Mouse (Mus musculus) kidney, embryonic 14.5 days (tissue): ENCODE measurements around the gene Epm2aip1. TPM values are rescaled to one million over a fixed set of nuclear protein-coding genes. Genes with fewer than 3 reads are reported as not detected.
A peak's percentile ranks its signal among the peaks of the same experiment; 100 is the strongest.

ENCODE experiments used
- ATAC-seq: fragments of 200-750 bp; cut with Nextera tagmentation; 2 replicates; pipeline ENCODE4 v1.8.0; 2017; ENCODE audit warnings: moderate number of reproducible peaks, mild to moderate bottlenecking, moderate TSS enrichment, moderate library complexity; ENCODE audit not compliant: low FRiP score, low TSS enrichment
- H3K27ac ChIP-seq: fragments of 300-500 bp; sonication (generic); 2 replicates; pipeline ENCODE4 v1.5.1; 2014; ENCODE audit warnings: low read depth, mild to moderate bottlenecking, low read length, moderate library complexity, mixed read lengths
- H3K27me3 ChIP-seq: fragments of 300-500 bp; sonication (generic); 2 replicates; pipeline ENCODE4 v1.6.1; 2014; ENCODE audit warnings: mild to moderate bottlenecking, low read length; ENCODE audit not compliant: control insufficient read depth, insufficient read depth
- H3K36me3 ChIP-seq: fragments of 300-500 bp; sonication (generic); 2 replicates; pipeline ENCODE4 v1.6.1; 2014; ENCODE audit warnings: low read length, mixed read lengths; ENCODE audit not compliant: control insufficient read depth, insufficient read depth
- H3K4me1 ChIP-seq: fragments of 300-500 bp; sonication (generic); 2 replicates; pipeline ENCODE4 v1.6.1; 2014; ENCODE audit warnings: low read length, mixed read lengths; ENCODE audit not compliant: control insufficient read depth, insufficient read depth
- H3K4me2 ChIP-seq: fragments of 300-500 bp; sonication (generic); replicated peaks from 2 replicates; pipeline ENCODE4 v1.6.1; 2014; ENCODE audit warnings: low read depth, mild to moderate bottlenecking, low read length
- H3K4me3 ChIP-seq: fragments of 300-500 bp; sonication (generic); 2 replicates; pipeline ENCODE4 v1.5.1; 2014; ENCODE audit warnings: mild to moderate bottlenecking, low read length
- H3K9ac ChIP-seq: fragments of 300-500 bp; sonication (generic); 2 replicates; pipeline ENCODE4 v1.6.1; 2014; ENCODE audit warnings: low read depth, mild to moderate bottlenecking, low read length, moderate library complexity
- H3K9me3 ChIP-seq: fragments of 300-500 bp; sonication (generic); 2 replicates; pipeline ENCODE4 v1.6.1; 2016; ENCODE audit warnings: low read length; ENCODE audit not compliant: control insufficient read depth
- WGBS: fragments of 180-500 bp; shearing (Covaris S2); extraction: QIAGEN DNeasy Blood & Tissue Kit; methylation state at CpG from one replicate; pipeline ENCODE4 v1.1.7; 2014; 5-methylcytosine and 5-hydroxymethylcytosine counted together
- polyA plus RNA-seq: library from polyadenylated mRNA; unstranded; fragments of >200 nt; fragmentation: Nextera tagmentation; extraction: Ambion mirVana; gene quantifications from 2 replicates; pipeline ENCODE4 v1.2.1, GENCODE M21; 2014

Epm2aip1 gene
- polyA plus RNA-seq, 1 experiment from 2014 or later = 36.5 TPM

DNA sequence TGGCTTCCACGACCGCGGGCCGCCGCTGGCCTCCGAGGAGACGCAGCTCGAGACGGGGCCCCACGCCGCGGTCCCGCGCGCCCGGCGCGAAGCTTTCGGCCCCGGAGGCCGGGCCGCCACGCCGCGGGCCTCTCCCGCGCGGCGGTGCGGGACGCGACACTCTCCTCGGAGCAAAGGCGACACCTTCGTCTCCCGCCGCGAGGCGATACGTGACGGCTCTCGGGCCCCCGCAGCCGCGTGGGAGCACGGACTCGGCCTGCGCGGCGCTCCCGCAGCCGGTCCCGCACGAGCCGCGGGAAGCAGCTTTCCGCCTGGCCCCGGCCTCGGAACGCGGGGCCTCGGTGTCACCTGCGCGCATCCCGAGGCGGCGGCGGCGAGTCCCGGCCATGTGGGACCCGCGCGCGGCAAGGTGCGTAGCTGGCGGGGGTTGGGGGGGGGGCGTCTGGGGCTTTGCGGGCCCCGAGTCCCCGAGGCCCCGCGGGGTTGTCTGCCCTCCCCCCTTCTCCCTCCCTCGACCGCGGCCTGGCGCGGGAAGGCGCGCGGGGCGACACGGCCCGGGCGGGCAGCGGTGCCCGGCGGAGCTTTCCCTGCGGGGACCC lies 40.2 kb downstream of the Epm2aip1 start:
- Histone ChIP-seq H3K9ac (peak overlapping the region; percentile 40; the same call in 1 of the 2 replicates), H3K27ac (no peak overlapping the region), H3K9me3 (peaks cover 6% of the 10 kb centered on the region; the same call in 1 of the 2 replicates), H3K36me3 (no peaks in the 10 kb centered on the region), H3K4me2 (peak overlapping the region; percentile 97), H3K27me3 (peaks cover 45% of the 10 kb centered on the region), H3K4me3 (peak overlapping the region; percentile 53), H3K4me1 (peaks cover 14% of the 10 kb centered on the region; the same call in 1 of the 2 replicates)
- WGBS = 3% methylated on average over 69 of the region's 98 CpGs
- ATAC-seq = peak; percentile 26; the same call in 1 of the 2 replicates

DNA sequence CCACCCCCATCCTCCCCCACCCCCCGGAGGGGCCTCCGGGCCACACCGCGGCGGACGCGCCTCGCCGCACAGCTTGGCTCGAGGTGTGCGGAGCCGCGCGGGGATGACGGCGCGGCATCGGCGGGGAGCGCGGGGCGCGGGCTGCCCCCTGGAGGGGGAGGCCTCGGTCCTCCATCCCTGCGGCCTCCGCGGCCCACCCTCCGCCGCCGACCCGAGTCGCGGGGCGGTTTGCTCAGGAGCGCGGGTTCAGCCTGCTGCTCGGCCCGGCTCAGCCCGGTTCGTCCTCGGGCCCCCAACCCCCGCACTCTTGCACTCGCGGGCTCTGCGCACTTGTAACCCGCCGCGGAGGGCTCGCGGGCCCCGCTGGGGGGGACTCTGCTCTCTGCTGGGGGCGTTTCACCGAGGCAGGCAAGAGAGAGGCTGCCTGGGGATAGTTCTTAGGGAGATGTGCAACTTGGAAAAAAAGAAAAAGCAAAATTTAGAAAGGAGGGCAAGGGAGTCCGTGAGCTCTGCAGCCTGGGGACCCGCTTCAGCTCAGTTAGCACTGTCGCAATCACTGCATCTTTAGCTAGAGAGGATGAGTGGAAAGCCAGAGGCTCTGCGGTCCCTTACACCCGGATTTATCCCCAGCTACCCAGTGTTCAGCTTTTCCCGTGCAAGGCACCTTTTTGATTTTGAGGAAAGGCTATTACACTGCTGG lies 40.9 kb downstream of the Epm2aip1 start:
- Histone ChIP-seq H3K4me1 (peaks cover 14% of the 10 kb centered on the region; the same call in 1 of the 2 replicates), H3K36me3 (no peaks in the 10 kb centered on the region), H3K4me2 (peak overlapping the region; percentile 97), H3K27ac (no peak overlapping the region), H3K27me3 (peaks cover 47% of the 10 kb centered on the region), H3K9ac (peak overlapping the region; percentile 40), H3K4me3 (peak overlapping the region; percentile 53), H3K9me3 (peaks cover 6% of the 10 kb centered on the region; the same call in 1 of the 2 replicates)
- WGBS = under 1% methylated on average over 42 of the region's 59 CpGs
- ATAC-seq = peak; percentile 66

DNA sequence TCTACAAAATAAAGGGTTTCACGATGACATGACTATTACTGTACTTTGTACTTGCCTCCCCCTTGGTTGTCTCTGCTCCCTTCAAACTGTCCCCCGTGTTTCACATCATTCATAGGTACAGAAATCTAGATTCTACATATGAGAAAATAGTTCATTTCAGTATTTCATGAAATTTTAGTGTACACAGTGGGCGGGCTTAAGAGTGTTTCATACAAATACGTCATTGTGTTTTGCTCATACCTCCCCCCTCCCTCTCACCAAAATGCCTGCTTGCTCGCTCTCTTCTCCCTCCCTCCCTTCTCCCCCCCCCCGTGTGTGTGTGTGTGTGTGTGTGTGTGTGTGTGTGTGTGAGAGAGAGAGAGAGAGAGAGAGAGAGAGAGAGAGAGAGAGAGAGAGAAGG lies 41.6 kb downstream of the Epm2aip1 start:
- Histone ChIP-seq H3K4me3 (no peak overlapping the region), H3K4me1 (peaks cover 14% of the 10 kb centered on the region; the same call in 1 of the 2 replicates), H3K27ac (no peak overlapping the region), H3K9ac (no peak overlapping the region), H3K27me3 (peaks cover 47% of the 10 kb centered on the region), H3K4me2 (no peak overlapping the region), H3K36me3 (no peaks in the 10 kb centered on the region), H3K9me3 (peaks cover 6% of the 10 kb centered on the region; the same call in 1 of the 2 replicates)
- no peak for ATAC-seq
- WGBS = 11% methylated on average over 5 of the region's 6 CpGs

DNA sequence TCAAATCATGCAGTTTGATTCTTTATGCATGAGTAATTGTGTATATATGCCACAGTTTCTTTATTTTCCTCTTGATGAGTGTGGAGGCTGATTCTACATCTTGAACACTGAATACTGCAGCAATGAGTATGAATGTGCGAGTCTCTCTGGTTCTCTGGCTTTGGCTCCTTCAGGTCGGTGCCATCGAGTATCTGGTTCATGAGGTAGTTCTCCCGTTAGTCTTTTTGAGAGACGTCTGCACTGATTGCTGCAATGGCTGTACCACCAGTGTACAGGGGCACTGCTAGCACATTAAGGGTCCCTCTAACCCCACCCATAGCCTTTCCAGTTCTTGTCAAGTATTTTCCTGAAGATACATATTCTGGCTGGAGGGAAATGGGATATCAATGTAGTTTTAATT lies 42.1 kb downstream of the Epm2aip1 start:
- no peak for ATAC-seq
- H3K4me3 ChIP-seq = no peak overlapping the region
- peaks cover 6% of the 10 kb centered on the region; the same call in 1 of the 2 replicates for H3K9me3 ChIP-seq
- no peak overlapping the region for H3K9ac ChIP-seq
- no peak overlapping the region for H3K4me2 ChIP-seq
- H3K27ac ChIP-seq = no peak overlapping the region
- H3K36me3 ChIP-seq = no peaks in the 10 kb centered on the region
- H3K27me3 ChIP-seq = peaks cover 47% of the 10 kb centered on the region
- peaks cover 14% of the 10 kb centered on the region; the same call in 1 of the 2 replicates for H3K4me1 ChIP-seq
- WGBS = 19% methylated on average over 5 of the region's 5 CpGs

DNA sequence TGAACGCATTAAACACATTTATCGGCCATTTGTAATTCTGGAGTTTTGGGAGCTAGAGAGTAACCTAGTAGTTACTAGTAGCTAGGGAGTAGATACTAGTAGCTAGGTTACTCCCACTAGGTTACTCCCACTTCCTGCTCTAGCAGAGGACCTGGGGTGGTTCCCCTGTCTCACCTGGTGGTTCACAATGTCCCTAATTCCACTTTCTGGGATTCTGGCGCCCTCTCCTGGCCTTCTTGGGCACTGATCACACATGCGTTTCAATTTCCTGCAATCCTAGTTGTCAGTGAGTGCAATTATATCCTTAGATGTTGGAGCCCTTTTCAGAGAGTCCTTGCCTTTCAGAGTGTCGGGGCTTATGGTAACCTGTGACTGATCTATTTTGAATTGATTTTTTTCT lies 42.5 kb downstream of the Epm2aip1 start:
- peaks cover 6% of the 10 kb centered on the region; the same call in 1 of the 2 replicates for H3K9me3 ChIP-seq
- peaks cover 47% of the 10 kb centered on the region for H3K27me3 ChIP-seq
- H3K4me1 ChIP-seq = peaks cover 14% of the 10 kb centered on the region; the same call in 1 of the 2 replicates
- 37% methylated on average over 5 of the region's 5 CpGs for WGBS
- H3K27ac ChIP-seq = no peak overlapping the region
- H3K9ac ChIP-seq = no peak overlapping the region
- H3K36me3 ChIP-seq = no peaks in the 10 kb centered on the region
- H3K4me2 ChIP-seq = no peak overlapping the region
- no peak for ATAC-seq
- H3K4me3 ChIP-seq = no peak overlapping the region

DNA sequence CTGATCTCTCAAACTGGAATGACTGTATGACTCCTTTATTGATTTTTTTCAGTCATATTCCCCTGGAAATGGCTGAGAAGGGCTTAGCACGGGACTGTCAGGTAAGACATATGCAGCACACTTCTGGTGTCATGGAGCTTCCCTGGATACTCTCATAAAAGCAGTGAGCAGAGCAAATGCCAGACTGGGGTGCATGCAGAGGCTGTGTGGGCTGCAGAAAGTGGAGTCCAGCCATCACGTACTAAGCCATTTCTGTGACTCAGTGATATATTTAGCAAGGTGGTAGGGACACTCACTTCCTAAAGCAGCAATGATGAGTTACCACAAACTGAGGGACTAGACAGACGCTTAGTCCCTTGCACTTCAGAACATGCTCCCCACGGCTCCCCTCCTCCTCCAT lies 49.2 kb downstream of the Epm2aip1 start:
- Histone ChIP-seq H3K27ac (no peak overlapping the region), H3K4me3 (no peak overlapping the region), H3K9me3 (no peaks in the 10 kb centered on the region), H3K27me3 (peaks cover 3% of the 10 kb centered on the region; the same call in 1 of the 2 replicates), H3K9ac (no peak overlapping the region), H3K4me2 (no peak overlapping the region), H3K4me1 (no peaks in the 10 kb centered on the region), H3K36me3 (no peaks in the 10 kb centered on the region)
- WGBS = 77% methylated on average over 4 of the region's 4 CpGs
- ATAC-seq = no peak

DNA sequence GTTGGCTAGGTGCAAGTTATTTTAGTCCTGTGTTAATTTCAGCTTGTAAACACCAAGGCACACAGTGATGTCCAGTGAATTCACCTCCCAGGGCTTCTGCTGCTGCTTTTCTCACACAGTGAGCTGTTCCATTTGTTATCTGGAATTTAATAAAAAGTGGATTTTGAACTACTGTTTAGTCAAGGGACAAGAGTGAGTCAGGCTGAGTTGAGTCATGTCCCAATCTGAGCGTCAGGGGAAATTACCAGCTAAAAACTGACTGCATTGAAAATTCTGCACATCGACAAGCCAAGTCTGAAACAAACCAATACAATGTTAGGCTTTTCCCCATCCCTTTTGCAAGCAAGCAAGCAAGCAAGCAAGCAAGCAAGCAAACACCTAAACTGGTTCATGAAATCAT lies 53.2 kb downstream of the Epm2aip1 start:
- Histone ChIP-seq H3K4me1 (no peaks in the 10 kb centered on the region), H3K9ac (no peak overlapping the region), H3K27me3 (no peaks in the 10 kb centered on the region), H3K9me3 (no peaks in the 10 kb centered on the region), H3K36me3 (no peaks in the 10 kb centered on the region), H3K27ac (no peak overlapping the region), H3K4me2 (no peak overlapping the region), H3K4me3 (no peak overlapping the region)
- WGBS = 85% methylated on average over 2 of the region's 2 CpGs
- ATAC-seq = no peak
